Mouse (Mus musculus) kidney, embryonic 15.5 days (tissue): Measurements from ENCODE around the gene Ugt1a9. TPM values are rescaled to one million over a fixed set of nuclear protein-coding genes. Genes with fewer than 3 reads are reported as not detected.
"Not testable (repeated sequence)": the region's sequence is repeated elsewhere in the genome, so short reads cannot be mapped to it uniquely, and the experiment has no call there.

ENCODE experiments used
- ATAC-seq: fragments of 200-750 bp; cut with Nextera tagmentation; replicated peaks from 2 replicates; pipeline ENCODE4 v1.8.0; 2017; ENCODE audit warnings: moderate TSS enrichment; ENCODE audit not compliant: low FRiP score
- H3K27ac ChIP-seq: fragments of 300-500 bp; sonication (generic); 2 replicates; pipeline ENCODE4 v1.5.1; 2015; ENCODE audit warnings: mild to moderate bottlenecking, inconsistent platforms
- H3K27me3 ChIP-seq: fragments of 300-500 bp; sonication (generic); 2 replicates; pipeline ENCODE4 v1.6.1; 2015; ENCODE audit warnings: inconsistent platforms
- H3K36me3 ChIP-seq: fragments of 300-500 bp; sonication (generic); 2 replicates; pipeline ENCODE4 v1.6.1; 2015; ENCODE audit warnings: inconsistent platforms
- H3K4me1 ChIP-seq: fragments of 300-500 bp; sonication (generic); 2 replicates; pipeline ENCODE4 v1.6.1; 2015; ENCODE audit warnings: inconsistent platforms
- H3K4me2 ChIP-seq: fragments of 300-500 bp; sonication (generic); 2 replicates; pipeline ENCODE4 v1.6.1; 2015; ENCODE audit warnings: moderate library complexity, mild to moderate bottlenecking, inconsistent platforms
- H3K4me3 ChIP-seq: fragments of 300-500 bp; sonication (generic); replicated peaks from 2 replicates; pipeline ENCODE4 v1.5.1; 2015; ENCODE audit warnings: mild to moderate bottlenecking, inconsistent platforms
- H3K9ac ChIP-seq: fragments of 300-500 bp; sonication (generic); 2 replicates; pipeline ENCODE4 v1.6.1; 2015; ENCODE audit warnings: mild to moderate bottlenecking, inconsistent platforms
- H3K9me3 ChIP-seq: fragments of 300-500 bp; sonication (generic); replicated peaks from 2 replicates; pipeline ENCODE4 v1.6.1; 2016; ENCODE audit warnings: inconsistent platforms
- WGBS: fragments of 180-500 bp; shearing (Covaris S2); methylation state at CpG from one replicate; pipeline ENCODE4 v1.1.7; 2015; ENCODE audit warnings: mixed read lengths; 5-methylcytosine and 5-hydroxymethylcytosine counted together
- polyA plus RNA-seq: library from polyadenylated mRNA; unstranded; fragments of >200 nt; fragmentation: Nextera tagmentation; extraction: Ambion mirVana; gene quantifications from 2 replicates; pipeline ENCODE4 v1.2.1, GENCODE M21; 2015

The Ugt1a9 gene
- 4.6 and 4.7 TPM in 2 replicates for polyA plus RNA-seq

DNA sequence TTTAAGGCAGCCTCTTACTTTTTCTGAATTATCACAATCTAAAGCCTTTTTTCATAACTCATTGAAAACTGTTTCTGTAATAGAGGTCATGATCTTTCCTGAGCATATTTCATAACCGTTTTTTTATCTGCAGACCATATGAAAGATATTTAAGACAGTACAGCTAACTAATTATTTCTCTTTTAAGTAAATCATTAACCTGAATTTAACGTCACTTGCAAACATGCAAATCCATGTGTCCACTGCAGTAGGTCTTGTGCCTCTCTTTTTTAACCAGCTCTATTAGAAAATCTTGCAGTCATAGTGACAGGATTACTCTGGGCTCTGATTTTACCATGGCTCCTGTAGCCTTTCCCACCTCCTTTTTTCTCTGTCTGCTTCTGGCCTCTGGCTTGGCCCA, at the start of gene Ugt1a9:
Gene Ugt1a9, plus strand, starts transcription at position 306 of the 400 bp plus-strand sequence.
- 64% methylated on average over 2 of the region's 2 CpGs for WGBS
- Histone ChIP-seq H3K4me3 (no peak within 1 kb of the TSS), H3K27ac (no peak within 1 kb of the TSS), H3K36me3 (no peaks in the 10 kb centered on the region), H3K27me3 (no peaks in the 10 kb centered on the region), H3K9ac (no peak within 1 kb of the TSS), H3K9me3 (no peaks in the 10 kb centered on the region), H3K4me1 (no peaks in the 10 kb centered on the region), H3K4me2 (no peak within 1 kb of the TSS)
- no peak for ATAC-seq

DNA sequence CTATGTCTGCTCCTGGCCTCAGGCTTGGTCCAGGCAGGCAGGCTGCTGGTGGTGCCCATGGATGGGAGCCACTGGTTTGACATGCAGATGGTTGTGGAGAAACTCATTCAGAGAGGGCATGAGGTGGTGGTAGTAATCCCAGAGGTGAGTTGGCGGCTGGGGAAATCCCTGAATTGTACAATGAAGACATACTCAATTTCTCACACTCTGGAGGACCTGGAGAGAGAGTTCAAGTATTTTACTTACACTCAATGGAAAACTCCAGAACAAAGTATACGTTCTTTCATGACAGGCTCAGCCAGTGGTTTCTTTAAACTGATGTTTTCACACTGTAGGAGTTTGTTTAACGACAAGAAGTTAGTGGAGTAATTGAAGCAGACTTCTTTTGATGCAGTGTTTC, 45.4 kb upstream of the Ugt1a9 start:
- H3K27me3 ChIP-seq, H3K9me3 ChIP-seq, H3K4me3 ChIP-seq, H3K4me1 ChIP-seq, H3K36me3 ChIP-seq, H3K27ac ChIP-seq, H3K4me2 ChIP-seq, H3K9ac ChIP-seq, ATAC-seq: not testable (repeated sequence)
- 81% methylated on average over 3 of the region's 3 CpGs for WGBS

DNA sequence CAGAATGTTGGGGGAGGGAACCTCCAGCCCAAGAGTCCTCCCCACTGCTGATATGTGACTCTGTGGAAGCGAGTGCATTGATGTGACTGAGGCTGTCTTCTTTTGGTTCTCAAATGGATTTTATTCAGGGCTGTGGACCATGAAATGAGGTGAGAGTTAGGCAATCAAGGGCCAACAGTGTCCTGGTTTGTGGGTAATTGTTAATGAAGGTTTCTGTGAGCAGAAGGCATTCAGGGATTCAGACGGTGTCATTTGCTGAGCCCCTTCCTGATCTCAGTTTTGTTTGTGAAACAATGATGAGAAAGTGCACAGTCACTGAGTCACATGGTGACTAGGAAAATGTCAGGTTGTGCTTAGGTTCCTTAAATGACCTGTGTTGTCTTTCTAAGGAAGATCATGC, 27.6 kb upstream of the Ugt1a9 start:
- H3K27ac ChIP-seq, H3K36me3 ChIP-seq, H3K27me3 ChIP-seq, H3K4me1 ChIP-seq, H3K4me3 ChIP-seq, H3K4me2 ChIP-seq, H3K9me3 ChIP-seq, H3K9ac ChIP-seq: not testable (repeated sequence)
- WGBS, result 31% methylated on average over 2 of the region's 2 CpGs
- peak; percentile 66 for ATAC-seq

DNA sequence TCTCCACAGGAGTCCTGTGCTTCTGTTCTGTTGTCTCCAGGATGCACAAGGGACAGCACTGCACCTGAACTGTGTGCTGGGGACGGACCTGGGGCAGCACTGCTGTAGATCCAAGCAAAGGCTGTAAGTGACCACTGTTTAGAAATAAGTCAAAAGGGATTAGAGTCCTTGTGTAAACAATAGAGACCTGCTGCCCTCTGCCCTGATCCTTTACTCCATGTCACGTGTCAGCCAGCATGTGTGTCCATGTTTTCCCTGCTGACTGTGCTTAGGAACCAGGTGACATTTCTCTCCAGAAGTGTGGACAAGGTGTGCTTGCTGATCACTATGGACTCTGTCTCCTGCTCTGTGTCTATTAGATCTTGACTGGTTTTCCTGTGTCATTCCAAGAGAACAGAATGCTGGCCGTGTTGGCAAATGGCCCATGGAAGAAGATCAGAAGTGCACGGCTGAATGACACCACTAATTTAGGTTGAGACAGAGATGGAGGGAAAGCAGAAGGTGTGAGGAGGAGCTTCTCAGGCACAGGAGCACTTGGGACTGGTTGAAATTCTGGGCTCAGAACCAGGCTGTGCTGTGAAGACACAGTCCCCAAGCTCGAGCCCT, 25.7 kb upstream of the Ugt1a9 start:
- not testable (repeated sequence) for H3K27ac ChIP-seq, H3K4me3 ChIP-seq
- WGBS, result 49% methylated on average over 3 of the region's 5 CpGs

DNA sequence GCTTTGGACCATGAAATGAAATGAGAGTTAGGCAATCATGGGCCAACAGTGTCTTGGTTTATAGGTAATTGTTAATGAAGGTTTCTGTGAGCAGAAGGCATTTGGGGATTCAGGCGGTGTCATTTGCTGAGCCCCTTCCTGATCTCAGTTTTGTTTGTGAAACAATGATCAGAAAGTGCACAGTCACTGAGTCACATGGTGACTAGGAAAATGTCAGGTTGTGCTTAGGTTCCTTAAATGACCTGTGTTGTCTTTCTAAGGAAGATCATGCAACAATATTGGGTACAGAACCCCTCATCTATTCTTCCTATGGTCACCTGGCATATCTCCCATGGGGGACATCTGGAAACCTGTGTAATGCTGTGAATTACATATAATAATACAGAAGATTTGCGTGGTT, 23.2 kb upstream of the Ugt1a9 start:
- H3K27me3 ChIP-seq, H3K4me1 ChIP-seq, H3K4me2 ChIP-seq, H3K9me3 ChIP-seq, H3K9ac ChIP-seq, ATAC-seq, H3K27ac ChIP-seq, H3K4me3 ChIP-seq, H3K36me3 ChIP-seq: not testable (repeated sequence)
- 90% methylated on average over 2 of the region's 2 CpGs for WGBS

More for the DNA sequence above, 25.7 kb upstream of the Ugt1a9 start:
- H3K36me3 ChIP-seq, H3K4me1 ChIP-seq, H3K9me3 ChIP-seq, H3K27me3 ChIP-seq, ATAC-seq, H3K4me2 ChIP-seq, H3K9ac ChIP-seq: not testable (repeated sequence)

DNA sequence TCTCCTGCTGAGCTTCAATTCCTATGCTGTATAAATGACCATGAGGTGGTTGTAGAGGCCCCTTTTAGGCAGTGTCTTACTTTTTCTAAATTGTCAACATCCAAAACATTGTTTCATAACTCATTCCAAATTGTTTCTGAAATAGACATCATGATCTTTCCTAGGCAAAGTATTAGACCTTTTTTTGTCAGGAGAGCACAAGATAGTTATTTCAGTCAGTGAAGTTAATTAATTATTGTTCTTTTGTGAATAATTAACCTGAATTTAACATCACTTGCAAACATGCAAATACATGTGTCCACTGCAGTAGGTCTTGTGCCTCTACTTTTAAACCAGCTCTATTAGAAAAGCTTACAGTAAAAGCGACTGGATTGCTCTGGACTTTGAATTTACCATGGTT, 15.5 kb upstream of the Ugt1a9 start, which contains the start of gene Ugt1a10:
Gene Ugt1a10, plus strand, starts transcription at position 301 of the 400 bp plus-strand sequence.
- WGBS, result 78% methylated on average over 1 of the region's 1 CpGs
- Histone ChIP-seq H3K27ac (peak within 1 kb of the TSS; percentile 62), H3K4me1 (no peaks in the 10 kb centered on the region), H3K27me3 (no peaks in the 10 kb centered on the region), H3K4me2 (no peak within 1 kb of the TSS), H3K9me3 (no peaks in the 10 kb centered on the region), H3K4me3 (no peak within 1 kb of the TSS), H3K9ac (no peak within 1 kb of the TSS), H3K36me3 (no peaks in the 10 kb centered on the region)
- no peak for ATAC-seq

DNA sequence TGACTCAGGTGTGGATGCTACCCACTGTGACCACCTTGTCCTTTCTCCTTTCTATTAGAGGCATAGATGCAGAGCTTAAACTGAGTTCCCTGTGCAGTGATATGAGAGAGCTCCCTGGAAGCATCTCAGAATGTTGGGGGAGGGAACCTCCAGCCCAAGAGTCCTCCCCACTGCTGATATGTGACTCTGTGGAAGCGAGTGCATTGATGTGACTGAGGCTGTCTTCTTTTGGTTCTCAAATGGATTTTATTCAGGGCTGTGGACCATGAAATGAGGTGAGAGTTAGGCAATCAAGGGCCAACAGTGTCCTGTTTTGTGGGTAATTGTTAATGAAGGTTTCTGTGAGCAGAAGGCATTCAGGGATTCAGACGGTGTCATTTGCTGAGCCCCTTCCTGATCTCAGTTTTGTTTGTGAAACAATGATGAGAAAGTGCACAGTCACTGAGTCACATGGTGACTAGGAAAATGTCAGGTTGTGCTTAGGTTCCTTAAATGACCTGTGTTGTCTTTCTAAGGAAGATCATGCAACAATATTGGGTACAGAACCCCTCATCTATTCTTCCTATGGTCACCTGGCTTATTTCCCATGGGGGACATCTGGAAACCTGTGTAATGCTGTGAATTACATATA, 4.0 kb upstream of the Ugt1a9 start:
- H3K4me1 ChIP-seq, H3K4me2 ChIP-seq, H3K36me3 ChIP-seq, H3K9ac ChIP-seq, H3K9me3 ChIP-seq, H3K4me3 ChIP-seq, H3K27ac ChIP-seq, H3K27me3 ChIP-seq: not testable (repeated sequence)
- peak; percentile 54; the same call in 1 of the 2 replicates for ATAC-seq
- WGBS, result 46% methylated on average over 1 of the region's 2 CpGs

DNA sequence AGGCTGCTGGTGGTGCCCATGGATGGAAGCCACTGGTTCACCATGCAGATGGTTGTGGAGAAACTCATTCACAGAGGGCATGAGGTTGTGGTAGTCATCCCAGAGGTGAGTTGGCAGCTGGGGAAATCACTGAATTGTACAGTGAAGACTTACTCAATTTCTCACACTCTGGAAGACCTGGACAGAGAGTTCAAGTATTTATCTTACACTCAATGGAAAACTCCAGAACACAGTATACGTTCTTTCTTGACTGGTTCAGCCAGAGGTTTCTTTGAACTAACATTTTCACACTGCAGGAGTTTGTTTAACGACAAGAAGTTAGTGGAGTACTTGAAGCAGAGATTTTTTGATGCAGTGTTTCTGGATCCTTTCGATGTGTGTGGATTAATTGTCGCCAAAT, 302 bp downstream of the Ugt1a9 start:
- no peak for ATAC-seq
- Histone ChIP-seq H3K27ac (no peak overlapping the region), H3K36me3 (no peaks in the 10 kb centered on the region), H3K9ac (no peak overlapping the region), H3K9me3 (no peaks in the 10 kb centered on the region), H3K4me1 (no peaks in the 10 kb centered on the region), H3K4me2 (no peak overlapping the region), H3K4me3 (no peak overlapping the region), H3K27me3 (no peaks in the 10 kb centered on the region)
- 85% methylated on average over 4 of the region's 4 CpGs for WGBS

DNA sequence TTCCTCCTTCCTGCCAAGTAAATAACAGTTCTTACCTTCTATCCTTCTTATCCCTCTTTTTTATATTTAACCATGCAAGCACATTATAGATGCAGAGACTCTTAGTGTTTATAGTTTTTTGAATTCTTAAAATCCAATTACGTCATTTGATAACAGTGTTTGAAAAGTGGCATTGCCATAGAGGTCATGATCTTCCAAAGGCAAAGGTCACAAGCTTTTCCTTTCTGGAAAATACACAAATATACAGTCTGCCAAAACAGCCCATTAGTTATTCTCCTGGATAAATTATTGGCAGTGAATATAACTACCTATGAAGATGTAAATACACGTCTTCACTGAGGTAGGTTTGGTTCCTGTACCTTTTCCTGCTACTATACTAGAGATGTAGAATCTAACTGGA, 3.9 kb downstream of the Ugt1a9 start:
- Histone ChIP-seq H3K36me3 (no peaks in the 10 kb centered on the region), H3K9me3 (no peaks in the 10 kb centered on the region), H3K27me3 (no peaks in the 10 kb centered on the region), H3K4me1 (no peaks in the 10 kb centered on the region), H3K4me3 (no peak overlapping the region), H3K4me2 (no peak overlapping the region), H3K9ac (no peak overlapping the region), H3K27ac (no peak overlapping the region)
- WGBS, result 92% methylated on average over 2 of the region's 2 CpGs
- no peak for ATAC-seq

DNA sequence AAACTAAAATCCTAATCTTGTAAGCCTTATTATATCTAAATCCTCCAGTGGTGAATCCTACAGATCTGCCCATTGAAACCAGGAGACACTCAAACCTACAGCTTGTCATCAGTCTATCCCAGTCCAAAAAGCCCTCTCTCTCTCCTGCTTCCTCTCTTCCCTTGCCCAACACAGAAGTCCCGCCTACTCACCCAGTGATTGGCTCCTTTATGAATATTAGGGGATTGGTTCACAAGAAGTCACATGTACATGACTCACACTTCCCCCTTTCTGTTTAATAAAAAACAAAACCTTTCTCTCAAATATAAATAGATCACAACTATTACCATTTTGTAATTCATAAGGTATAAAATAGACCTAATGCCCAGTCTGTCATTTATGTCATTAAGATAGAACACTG, 6.5 kb downstream of the Ugt1a9 start:
- Histone ChIP-seq H3K4me1 (no peaks in the 10 kb centered on the region), H3K36me3 (no peaks in the 10 kb centered on the region), H3K4me2 (no peak overlapping the region), H3K27ac (no peak overlapping the region), H3K27me3 (no peaks in the 10 kb centered on the region), H3K9ac (no peak overlapping the region), H3K9me3 (no peaks in the 10 kb centered on the region), H3K4me3 (no peak overlapping the region)
- ATAC-seq, result no peak
- 97% methylated on average over 1 of the region's 1 CpGs for WGBS

DNA sequence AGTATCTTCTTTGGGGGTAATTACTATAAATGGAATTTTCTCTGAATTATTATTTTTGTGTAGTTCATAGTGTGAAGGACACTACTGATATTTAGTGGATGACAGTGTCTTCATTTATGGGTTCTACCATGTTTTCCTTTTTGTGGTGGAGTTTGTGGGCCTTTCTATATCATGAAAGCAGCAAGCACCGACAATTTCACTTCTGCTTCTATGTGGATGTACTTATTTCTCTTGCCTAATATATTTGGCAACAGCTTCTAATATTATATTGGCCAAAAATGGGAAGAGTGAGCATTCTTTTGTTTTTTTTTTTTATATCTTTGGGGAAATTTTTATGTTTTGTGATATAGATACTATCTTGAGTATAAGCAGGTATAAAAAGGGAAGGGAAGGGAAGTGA, 11.1 kb downstream of the Ugt1a9 start:
- Histone ChIP-seq H3K27ac (no peak overlapping the region), H3K27me3 (no peaks in the 10 kb centered on the region), H3K4me2 (no peak overlapping the region), H3K4me1 (no peaks in the 10 kb centered on the region), H3K36me3 (no peaks in the 10 kb centered on the region), H3K9ac (no peak overlapping the region), H3K9me3 (no peaks in the 10 kb centered on the region), H3K4me3 (no peak overlapping the region)
- no peak for ATAC-seq
- 94% methylated on average over 1 of the region's 1 CpGs for WGBS

DNA sequence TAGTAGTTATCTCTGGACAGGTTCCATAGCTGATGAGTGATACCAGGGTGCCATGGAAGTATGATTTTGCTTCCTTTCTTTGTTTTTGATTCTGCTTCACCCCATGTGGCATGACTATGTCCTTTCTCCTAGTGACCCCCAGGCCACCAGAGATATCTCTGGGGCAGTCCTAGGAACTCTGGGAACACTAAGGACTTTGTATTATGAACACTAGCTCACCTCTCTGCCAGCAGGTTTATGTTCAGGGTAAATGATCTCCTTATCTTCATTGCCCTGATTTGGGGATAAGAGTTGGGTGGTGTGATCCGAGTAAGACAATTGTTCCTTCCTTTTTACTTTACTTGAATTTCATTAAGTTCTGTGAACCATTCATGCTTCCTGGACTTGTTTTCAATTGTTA, 15.5 kb downstream of the Ugt1a9 start:
- no peaks in the 10 kb centered on the region for H3K4me1 ChIP-seq
- no peak for ATAC-seq
- no peaks in the 10 kb centered on the region for H3K27me3 ChIP-seq
- H3K4me3 ChIP-seq, result no peak overlapping the region
- H3K9ac ChIP-seq, result no peak overlapping the region
- WGBS, result 56% methylated on average over 1 of the region's 1 CpGs
- no peak overlapping the region for H3K27ac ChIP-seq
- no peak overlapping the region for H3K4me2 ChIP-seq
- no peaks in the 10 kb centered on the region for H3K9me3 ChIP-seq
- H3K36me3 ChIP-seq, result no peaks in the 10 kb centered on the region

DNA sequence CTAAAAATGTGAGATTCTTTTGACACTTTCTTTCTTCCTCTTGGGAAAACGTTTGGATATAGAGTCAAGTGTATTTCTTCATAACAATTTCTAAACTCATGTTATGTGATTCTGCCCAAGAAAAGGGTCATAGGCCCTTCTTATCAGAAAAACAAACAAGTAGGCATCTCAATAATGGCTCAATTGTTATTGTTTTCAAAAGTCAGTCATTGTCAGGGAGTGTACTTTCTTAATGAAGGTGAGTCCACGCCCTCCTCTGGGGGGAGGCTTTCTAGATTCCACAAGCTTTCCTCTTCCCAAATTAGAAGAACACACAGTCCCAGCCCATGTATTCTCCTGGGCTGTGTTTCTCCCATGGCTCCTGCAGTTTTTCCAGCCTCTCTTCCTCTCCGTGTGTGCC, 16.9 kb downstream of the Ugt1a9 start, which contains the start of gene Ugt1a8:
Gene Ugt1a8, plus strand, starts transcription at position 301 of the 400 bp plus-strand sequence.
- H3K4me1 ChIP-seq, result no peaks in the 10 kb centered on the region
- H3K4me3 ChIP-seq, result no peak within 1 kb of the TSS
- H3K27me3 ChIP-seq, result no peaks in the 10 kb centered on the region
- no peaks in the 10 kb centered on the region for H3K9me3 ChIP-seq
- H3K4me2 ChIP-seq, result no peak within 1 kb of the TSS
- WGBS, result 73% methylated on average over 3 of the region's 3 CpGs
- no peak within 1 kb of the TSS for H3K27ac ChIP-seq
- no peak for ATAC-seq
- no peaks in the 10 kb centered on the region for H3K36me3 ChIP-seq
- H3K9ac ChIP-seq, result no peak within 1 kb of the TSS
